Mouse (Mus musculus) forebrain, embryonic 12.5 days (tissue): ENCODE measurements around the gene Pbx1. TPM values are rescaled to one million over a fixed set of nuclear protein-coding genes. Genes with fewer than 3 reads are reported as not detected.

Experiments used
- ATAC-seq: fragments of 200-750 bp; cut with Nextera tagmentation; 2 replicates; pipeline ENCODE4 v1.8.0; 2017; ENCODE audit warnings: moderate TSS enrichment; ENCODE audit not compliant: low FRiP score
- H3K27ac ChIP-seq: fragments of 300-500 bp; sonication (generic); 2 replicates; pipeline ENCODE4 v1.5.1; 2016; ENCODE audit warnings: mild to moderate bottlenecking
- H3K27me3 ChIP-seq: fragments of 300-500 bp; sonication (generic); 2 replicates; pipeline ENCODE4 v1.6.1; 2016; ENCODE audit warnings: mild to moderate bottlenecking
- H3K36me3 ChIP-seq: fragments of 300-500 bp; sonication (generic); replicated peaks from 2 replicates; pipeline ENCODE4 v1.6.1; 2016; ENCODE audit warnings: mild to moderate bottlenecking
- H3K4me1 ChIP-seq: fragments of 300-500 bp; sonication (generic); 2 replicates; pipeline ENCODE4 v1.6.1; 2016
- H3K4me2 ChIP-seq: fragments of 300-500 bp; sonication (generic); 2 replicates; pipeline ENCODE4 v1.6.1; 2016; ENCODE audit warnings: mild to moderate bottlenecking, moderate library complexity
- H3K4me3 ChIP-seq: fragments of 300-500 bp; sonication (generic); replicated peaks from 2 replicates; pipeline ENCODE4 v1.5.1; 2016; ENCODE audit warnings: mild to moderate bottlenecking
- H3K9ac ChIP-seq: fragments of 300-500 bp; sonication (generic); 2 replicates; pipeline ENCODE4 v1.6.1; 2016; ENCODE audit warnings: mild to moderate bottlenecking
- H3K9me3 ChIP-seq: fragments of 300-500 bp; sonication (generic); 2 replicates; pipeline ENCODE4 v1.6.1; 2016
- WGBS: fragments of 180-500 bp; shearing (Covaris S2); methylation state at CpG from one replicate; pipeline ENCODE4 v1.1.7; 2016; 5-methylcytosine and 5-hydroxymethylcytosine counted together
- polyA plus RNA-seq: library from polyadenylated mRNA; unstranded; fragments of >200 nt; fragmentation: Nextera tagmentation; extraction: Ambion mirVana; gene quantifications from 2 replicates; pipeline ENCODE4 v1.2.1, GENCODE M21; 2016

Gene Pbx1
- polyA plus RNA-seq, 1 experiment from 2014 or later = 69.4 TPM

GRCm38 (mm10) chr1:168268751-168269623 is 163.1 kb downstream of the Pbx1 start:
- WGBS = 43% methylated on average over 12 of the region's 12 CpGs
- no peaks in the 10 kb centered on the region for H3K36me3 ChIP-seq
- H3K9me3 ChIP-seq = no peaks in the 10 kb centered on the region
- no peak overlapping the region for H3K9ac ChIP-seq
- no peak overlapping the region for H3K27ac ChIP-seq
- H3K4me1 ChIP-seq = peaks cover 46% of the 10 kb centered on the region
- ATAC-seq = peak; percentile 56
- no peak overlapping the region for H3K4me2 ChIP-seq
- no peaks in the 10 kb centered on the region for H3K27me3 ChIP-seq
- no peak overlapping the region for H3K4me3 ChIP-seq

DNA sequence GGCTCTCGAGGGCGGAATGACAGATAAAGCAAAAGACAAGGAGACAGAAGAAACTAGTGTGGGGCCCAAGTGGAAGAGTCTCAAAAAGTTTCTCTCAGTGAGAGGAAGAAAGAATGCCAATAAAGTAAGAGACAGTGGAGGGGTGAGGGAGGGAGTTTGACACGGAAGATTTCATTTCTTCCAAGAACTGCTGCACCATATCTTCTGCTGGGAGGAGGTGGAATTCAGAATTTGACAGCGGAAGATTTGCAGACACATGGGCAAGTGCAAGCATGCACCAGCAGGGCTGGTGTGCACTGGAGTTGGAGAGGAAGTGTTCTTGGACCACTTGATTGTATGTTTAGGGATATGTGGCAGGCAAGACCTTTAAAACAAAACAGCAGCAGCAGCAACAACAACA is 163.8 kb downstream of the Pbx1 start:
- H3K27me3 ChIP-seq = no peaks in the 10 kb centered on the region
- H3K4me1 ChIP-seq = peaks cover 47% of the 10 kb centered on the region
- H3K36me3 ChIP-seq = no peaks in the 10 kb centered on the region
- no peak overlapping the region for H3K27ac ChIP-seq
- no peak for ATAC-seq
- no peak overlapping the region for H3K4me2 ChIP-seq
- H3K9me3 ChIP-seq = no peaks in the 10 kb centered on the region
- 91% methylated on average over 4 of the region's 4 CpGs for WGBS
- no peak overlapping the region for H3K4me3 ChIP-seq
- H3K9ac ChIP-seq = no peak overlapping the region

- WGBS = 81% methylated on average over 12 of the region's 12 CpGs
- no peak overlapping the region for H3K9ac ChIP-seq
- ATAC-seq = no peak
- H3K36me3 ChIP-seq = no peaks in the 10 kb centered on the region
- H3K4me2 ChIP-seq = no peak overlapping the region
- H3K4me1 ChIP-seq = peaks cover 47% of the 10 kb centered on the region
- no peaks in the 10 kb centered on the region for H3K9me3 ChIP-seq
- no peak overlapping the region for H3K4me3 ChIP-seq
- H3K27me3 ChIP-seq = no peaks in the 10 kb centered on the region
- H3K27ac ChIP-seq = 0 out of 2 replicates have a peak overlapping the region, but pooled peaks have one; percentile 5
Observed at GRCm38 (mm10) chr1:168265594-168266390, 166.3 kb downstream of the Pbx1 start.

DNA sequence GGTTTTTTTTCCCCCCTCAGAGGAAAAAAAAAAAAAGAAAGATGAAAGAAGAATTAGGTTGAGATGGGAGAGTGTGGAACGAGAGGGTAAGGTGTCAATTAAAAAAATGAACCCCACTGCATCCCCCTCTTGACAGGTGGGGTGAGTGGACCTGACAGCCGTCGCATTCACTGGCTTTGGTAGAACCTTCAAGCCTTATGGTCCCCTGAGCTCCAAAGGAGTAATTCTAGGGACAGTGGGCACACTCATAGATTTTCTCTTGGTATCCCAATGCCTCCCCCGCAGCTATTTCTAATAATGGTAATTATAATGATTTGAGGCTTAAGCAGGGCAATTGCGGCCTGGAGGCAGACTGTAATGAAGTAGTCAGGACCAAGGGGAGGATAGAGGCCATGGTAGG is 167.0 kb downstream of the Pbx1 start:
- no peak overlapping the region for H3K4me3 ChIP-seq
- ATAC-seq = no peak
- H3K9me3 ChIP-seq = no peaks in the 10 kb centered on the region
- H3K27ac ChIP-seq = 0 out of 2 replicates have a peak overlapping the region, but pooled peaks have one; percentile 5
- H3K9ac ChIP-seq = no peak overlapping the region
- H3K4me1 ChIP-seq = peaks cover 47% of the 10 kb centered on the region
- H3K36me3 ChIP-seq = no peaks in the 10 kb centered on the region
- no peaks in the 10 kb centered on the region for H3K27me3 ChIP-seq
- WGBS = 78% methylated on average over 5 of the region's 5 CpGs
- no peak overlapping the region for H3K4me2 ChIP-seq

DNA sequence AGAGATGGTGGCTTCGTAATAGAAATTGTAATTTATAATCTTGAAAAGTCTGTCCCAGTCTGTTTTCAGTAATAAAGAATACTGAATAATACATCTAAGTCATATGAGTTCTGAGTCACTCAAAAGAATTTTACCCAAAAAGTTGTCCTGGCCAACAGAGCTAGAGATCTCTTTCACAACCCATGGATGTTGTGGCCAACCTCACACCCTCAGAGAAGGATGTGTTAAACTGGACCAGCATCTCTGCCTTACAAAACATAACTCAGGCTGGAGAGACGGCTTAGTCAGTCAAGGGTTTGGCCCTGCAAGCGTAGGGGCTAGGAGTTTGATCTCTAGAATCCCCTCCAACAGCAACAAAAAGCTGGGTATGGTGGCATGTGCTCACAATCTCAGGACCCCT is 171.7 kb downstream of the Pbx1 start:
- H3K4me2 ChIP-seq = no peak overlapping the region
- H3K9me3 ChIP-seq = no peaks in the 10 kb centered on the region
- WGBS = 88% methylated on average over 3 of the region's 3 CpGs
- no peak overlapping the region for H3K27ac ChIP-seq
- H3K36me3 ChIP-seq = no peaks in the 10 kb centered on the region
- H3K27me3 ChIP-seq = no peaks in the 10 kb centered on the region
- no peak overlapping the region for H3K4me3 ChIP-seq
- no peak for ATAC-seq
- H3K9ac ChIP-seq = no peak overlapping the region
- H3K4me1 ChIP-seq = peaks cover 14% of the 10 kb centered on the region

DNA sequence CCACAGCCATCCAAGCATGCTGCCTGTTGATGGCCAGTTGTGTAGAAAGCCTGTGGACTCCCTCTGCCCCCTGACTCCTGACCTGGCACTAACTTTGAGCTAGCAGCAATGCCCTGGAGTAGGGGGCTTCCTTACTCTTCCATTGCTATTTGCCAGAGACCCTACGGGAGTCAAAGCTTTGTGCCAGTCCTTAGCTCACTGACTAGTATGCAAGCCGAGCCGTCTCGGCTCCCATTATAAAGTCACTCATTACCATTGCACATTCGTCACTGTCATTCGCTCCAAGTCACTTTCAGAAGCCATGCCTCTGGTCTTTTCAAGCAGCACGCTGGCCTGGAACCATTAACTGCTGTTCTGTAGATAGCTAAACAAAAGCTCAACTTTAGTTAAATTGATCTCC is 173.2 kb downstream of the Pbx1 start:
- no peaks in the 10 kb centered on the region for H3K27me3 ChIP-seq
- no peak overlapping the region for H3K27ac ChIP-seq
- peaks cover 6% of the 10 kb centered on the region for H3K4me1 ChIP-seq
- 53% methylated on average over 7 of the region's 7 CpGs for WGBS
- ATAC-seq = no peak
- no peak overlapping the region for H3K4me3 ChIP-seq
- H3K4me2 ChIP-seq = no peak overlapping the region
- no peaks in the 10 kb centered on the region for H3K9me3 ChIP-seq
- no peak overlapping the region for H3K9ac ChIP-seq
- 0 out of 2 replicates have a peak, but pooled peaks cover 3% of the 10 kb centered on the region for H3K36me3 ChIP-seq

- WGBS = 97% methylated on average over 9 of the region's 9 CpGs
- no peak overlapping the region for H3K4me3 ChIP-seq
- peaks cover 2% of the 10 kb centered on the region for H3K4me1 ChIP-seq
- H3K27me3 ChIP-seq = no peaks in the 10 kb centered on the region
- H3K9me3 ChIP-seq = no peaks in the 10 kb centered on the region
- H3K36me3 ChIP-seq = 0 out of 2 replicates have a peak, but pooled peaks cover 3% of the 10 kb centered on the region
- no peak overlapping the region for H3K27ac ChIP-seq
- no peak overlapping the region for H3K4me2 ChIP-seq
- no peak for ATAC-seq
- H3K9ac ChIP-seq = no peak overlapping the region
Observed at GRCm38 (mm10) chr1:168255347-168255908, 176.6 kb downstream of the Pbx1 start.

GRCm38 (mm10) chr1:168246968-168247724 is 184.9 kb downstream of the Pbx1 start:
- H3K4me3 ChIP-seq = no peak overlapping the region
- H3K36me3 ChIP-seq = no peaks in the 10 kb centered on the region
- no peak overlapping the region for H3K4me2 ChIP-seq
- no peaks in the 10 kb centered on the region for H3K9me3 ChIP-seq
- peaks cover 59% of the 10 kb centered on the region for H3K4me1 ChIP-seq
- peak overlapping the region; percentile 73 for H3K27ac ChIP-seq
- no peak overlapping the region; the same call in 1 of the 2 replicates for H3K9ac ChIP-seq
- no peak for ATAC-seq
- 51% methylated on average over 10 of the region's 10 CpGs for WGBS
- H3K27me3 ChIP-seq = no peaks in the 10 kb centered on the region

DNA sequence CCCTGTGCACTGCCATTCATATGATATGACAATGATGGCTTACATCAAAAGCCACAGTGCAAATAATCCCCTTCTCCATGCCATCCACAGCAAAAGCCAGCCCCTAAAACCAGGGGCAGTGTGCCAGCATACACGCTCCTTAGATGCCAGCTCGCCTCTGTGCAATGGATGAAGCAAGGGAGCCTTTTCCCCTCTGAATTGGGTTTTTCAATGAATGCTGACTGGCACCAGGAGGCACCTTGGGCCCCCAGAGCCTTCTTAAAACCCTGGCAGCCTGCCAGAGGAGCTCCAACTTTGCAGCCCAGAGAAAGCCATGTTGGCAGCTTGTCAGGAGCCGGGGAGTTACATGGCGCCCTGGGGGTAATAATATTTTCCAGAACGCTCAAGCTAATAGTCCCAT is 186.5 kb downstream of the Pbx1 start:
- Histone ChIP-seq H3K4me1 (peaks cover 75% of the 10 kb centered on the region), H3K4me3 (no peak overlapping the region), H3K36me3 (no peaks in the 10 kb centered on the region), H3K27ac (peak overlapping the region; percentile 67), H3K9ac (no peak overlapping the region), H3K9me3 (no peaks in the 10 kb centered on the region), H3K27me3 (no peaks in the 10 kb centered on the region), H3K4me2 (peak overlapping the region; percentile 13)
- WGBS = 33% methylated on average over 5 of the region's 5 CpGs
- ATAC-seq = peak; percentile 64; the same call in 1 of the 2 replicates

- H3K4me2 ChIP-seq = no peak overlapping the region
- peaks cover 82% of the 10 kb centered on the region for H3K4me1 ChIP-seq
- ATAC-seq = no peak
Observed at GRCm38 (mm10) chr1:168243759-168244158, 188.3 kb downstream of the Pbx1 start.

GRCm38 (mm10) chr1:168243068-168243467 is 189.0 kb downstream of the Pbx1 start:
- Histone ChIP-seq H3K4me2 (no peak overlapping the region), H3K36me3 (no peaks in the 10 kb centered on the region), H3K4me3 (no peak overlapping the region), H3K27ac (no peak overlapping the region; the same call in 1 of the 2 replicates), H3K27me3 (no peaks in the 10 kb centered on the region), H3K9ac (no peak overlapping the region), H3K4me1 (peaks cover 82% of the 10 kb centered on the region), H3K9me3 (no peaks in the 10 kb centered on the region)
- no peak for ATAC-seq
- 80% methylated on average over 7 of the region's 7 CpGs for WGBS

More at GRCm38 (mm10) chr1:168243759-168244158, 188.3 kb downstream of the Pbx1 start:
- Histone ChIP-seq H3K4me3 (no peak overlapping the region), H3K9me3 (no peaks in the 10 kb centered on the region), H3K27ac (no peak overlapping the region), H3K36me3 (no peaks in the 10 kb centered on the region), H3K27me3 (no peaks in the 10 kb centered on the region), H3K9ac (no peak overlapping the region)
- WGBS = 84% methylated on average over 12 of the region's 12 CpGs
